Mouse (Mus musculus) spleen, adult 2 months (tissue): Measurements from ENCODE around the gene Slc16a12.
A peak's percentile ranks its signal among the peaks of the same experiment; 100 is the strongest.

Source experiments
- CTCF ChIP-seq: fragments of 200-500 bp; IDR thresholded peaks from 2 replicates; pipeline ENCODE4 v1.5.1; 2011; ENCODE audit warnings: mild to moderate bottlenecking, inconsistent platforms; ENCODE audit not compliant: insufficient read depth, insufficient read length, insufficient replicate concordance; ENCODE audit errors: extremely low read depth
- POLR2A ChIP-seq: fragments of 200-500 bp; IDR thresholded peaks from 2 replicates; pipeline ENCODE4 v1.6.1; 2011; ENCODE audit warnings: low read depth, low read length, inconsistent platforms

DNA sequence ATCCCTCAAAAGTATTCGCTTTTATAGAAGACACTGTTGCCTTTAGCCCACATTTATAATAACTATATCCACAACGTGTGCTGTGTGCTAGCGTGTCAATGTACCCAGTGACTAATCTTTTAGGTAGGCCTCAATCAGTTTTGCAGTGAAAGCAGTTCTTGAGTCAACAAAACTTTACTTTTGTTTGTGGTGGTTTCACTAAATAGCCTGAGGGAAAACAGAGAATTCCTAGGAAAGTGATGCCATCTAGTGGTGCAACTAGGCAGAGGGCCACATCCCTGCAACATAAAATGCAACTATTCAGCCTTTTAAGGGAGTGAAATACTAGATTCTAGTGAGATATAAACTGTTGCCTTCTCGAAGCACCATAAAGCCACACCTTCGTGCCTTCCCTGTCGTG lies 25.7 kb upstream of the Slc16a12 start:
- TF ChIP-seq CTCF: peak; percentile 27; the same call in 1 of the 2 replicates
- TF ChIP-seq POLR2A: no peak
